Mouse (Mus musculus) E14TG2a.4 (cell line): ENCODE data around the gene Gm10775.

Source experiments
- CTCF ChIP-seq: conservative IDR thresholded peaks from 2 replicates; pipeline ENCODE4 v1.5.1; 2014; ENCODE audit warnings: low read length
- NANOG ChIP-seq: IDR thresholded peaks from 2 replicates; pipeline ENCODE4 v1.6.1; 2014; ENCODE audit warnings: borderline replicate concordance, low read length, mixed read lengths
- POU5F1 ChIP-seq: IDR thresholded peaks from 2 replicates; pipeline ENCODE4 v1.6.1; 2014; ENCODE audit warnings: low read length, borderline replicate concordance

GRCm38 (mm10) chr13:65225945-65226344 is 33.4 kb upstream of the Gm10775 start:
- TF ChIP-seq CTCF (no peak), POU5F1 (no peak), NANOG (no peak)
